Mouse (Mus musculus): ENCODE data around the gene Fut11.

DNA sequence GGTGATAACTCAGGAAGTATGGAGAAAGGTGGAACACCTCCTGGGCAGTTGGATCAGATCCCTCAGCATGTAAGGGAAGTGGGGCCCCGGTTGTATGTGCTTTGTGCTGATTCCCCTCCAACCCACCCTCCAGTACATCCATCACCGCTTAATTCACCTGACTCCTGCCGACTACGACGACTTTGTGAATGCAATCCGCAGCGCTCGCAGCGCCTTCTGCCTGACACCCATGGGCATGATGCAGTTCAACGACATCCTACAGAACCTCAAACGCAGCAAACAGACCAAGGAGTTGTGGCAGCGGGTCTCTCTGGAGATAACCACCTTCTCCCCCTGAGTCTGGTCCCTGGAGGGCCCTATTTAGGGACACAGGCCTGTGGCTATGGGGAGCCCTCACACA lies 28.2 kb downstream of the Fut11 start:
- TF ChIP-seq POLR2A (IDR thresholded peaks at IDR 0.05; ENCODE audit: control insufficient read depth, low read depth, low read length) (no peak), CTCF (IDR thresholded peaks at IDR 0.05; ENCODE audit: control insufficient read depth, insufficient read depth, insufficient replicate concordance, low read depth, low read length) (no peak)
